Mouse (Mus musculus) brown adipose tissue, adult 24 weeks (tissue): ENCODE results near the gene Fut8. TPM values are rescaled to one million over a fixed set of nuclear protein-coding genes. Genes with fewer than 3 reads are reported as not detected.
A peak's percentile ranks its signal among the peaks of the same experiment; 100 is the strongest.

Experiments used
- H3K27ac ChIP-seq: fragments of 200-500 bp; replicated peaks from 2 replicates; pipeline ENCODE4 v1.5.1; 2012; ENCODE audit warnings: low read depth, mild to moderate bottlenecking, low read length
- H3K4me1 ChIP-seq: fragments of 200-500 bp; 2 replicates; pipeline ENCODE4 v1.6.1; 2012; ENCODE audit warnings: low read length, mixed read lengths; ENCODE audit not compliant: control insufficient read depth, insufficient read depth, insufficient read length
- H3K4me3 ChIP-seq: fragments of 200-500 bp; 2 replicates; pipeline ENCODE4 v1.5.1; 2012; ENCODE audit warnings: low read depth, mild to moderate bottlenecking, low read length, moderate library complexity; ENCODE audit not compliant: insufficient read depth
- polyA plus RNA-seq: library from polyadenylated mRNA; stranded (reverse); fragments of >200 nt; gene quantifications from 2 replicates; pipeline ENCODE4 v1.2.4, GENCODE M21; 2012; ENCODE audit not compliant: missing spikeins, insufficient read depth, insufficient read length

Fut8 gene
- polyA plus RNA-seq, 1 experiment: 34.5 TPM

GRCm38 (mm10) chr12:77208576-77209180 is 29.2 kb upstream of the Fut8 start:
- Histone ChIP-seq H3K27ac (no peak overlapping the region), H3K4me1 (no peaks in the 10 kb centered on the region), H3K4me3 (no peak overlapping the region)

- Histone ChIP-seq H3K4me1 (no peaks in the 10 kb centered on the region), H3K27ac (no peak overlapping the region), H3K4me3 (no peak overlapping the region)
These were observed 26.2 kb upstream of the Fut8 start for GRCm38 (mm10) chr12:77211695-77212208.

- no peaks in the 10 kb centered on the region for H3K4me1 ChIP-seq
- H3K4me3 ChIP-seq: no peak overlapping the region
- peak overlapping the region; percentile 61 for H3K27ac ChIP-seq
These were observed 23.9 kb upstream of the Fut8 start for GRCm38 (mm10) chr12:77213896-77214564.

GRCm38 (mm10) chr12:77214565-77214909 is 23.4 kb upstream of the Fut8 start:
- Histone ChIP-seq H3K27ac (peak overlapping the region; percentile 61), H3K4me1 (no peaks in the 10 kb centered on the region), H3K4me3 (no peak overlapping the region)

- H3K27ac ChIP-seq: peak overlapping the region; percentile 19
- H3K4me1 ChIP-seq: no peaks in the 10 kb centered on the region
- H3K4me3 ChIP-seq: peak overlapping the region; percentile 33; the same call in 1 of the 2 replicates
These were observed 21.3 kb upstream of the Fut8 start for GRCm38 (mm10) chr12:77216511-77217192.

- no peak overlapping the region for H3K4me3 ChIP-seq
- H3K27ac ChIP-seq: no peak overlapping the region
- H3K4me1 ChIP-seq: no peaks in the 10 kb centered on the region; the same call in 1 of the 2 replicates
These were observed 17.3 kb upstream of the Fut8 start for GRCm38 (mm10) chr12:77220616-77221015.

- H3K4me3 ChIP-seq: no peak overlapping the region
- no peaks in the 10 kb centered on the region; the same call in 1 of the 2 replicates for H3K4me1 ChIP-seq
- H3K27ac ChIP-seq: no peak overlapping the region
These were observed 15.6 kb upstream of the Fut8 start for GRCm38 (mm10) chr12:77222272-77222874.

GRCm38 (mm10) chr12:77223595-77223994 is 14.3 kb upstream of the Fut8 start:
- Histone ChIP-seq H3K4me1 (no peaks in the 10 kb centered on the region; the same call in 1 of the 2 replicates), H3K4me3 (no peak overlapping the region), H3K27ac (no peak overlapping the region)

GRCm38 (mm10) chr12:77224121-77224520 is 13.8 kb upstream of the Fut8 start:
- H3K4me3 ChIP-seq: no peak overlapping the region
- H3K27ac ChIP-seq: no peak overlapping the region
- H3K4me1 ChIP-seq: no peaks in the 10 kb centered on the region; the same call in 1 of the 2 replicates

GRCm38 (mm10) chr12:77224891-77225290 is 13.0 kb upstream of the Fut8 start:
- H3K27ac ChIP-seq: no peak overlapping the region
- H3K4me1 ChIP-seq: no peaks in the 10 kb centered on the region; the same call in 1 of the 2 replicates
- no peak overlapping the region for H3K4me3 ChIP-seq

- no peaks in the 10 kb centered on the region; the same call in 1 of the 2 replicates for H3K4me1 ChIP-seq
- no peak overlapping the region for H3K27ac ChIP-seq
These were observed 12.2 kb upstream of the Fut8 start for GRCm38 (mm10) chr12:77225727-77226126.

GRCm38 (mm10) chr12:77235958-77236357 is 2.0 kb upstream of the Fut8 start:
- no peak overlapping the region for H3K27ac ChIP-seq
- peaks cover 2% of the 10 kb centered on the region; the same call in 1 of the 2 replicates for H3K4me1 ChIP-seq
- no peak overlapping the region for H3K4me3 ChIP-seq

More at GRCm38 (mm10) chr12:77225727-77226126, 12.2 kb upstream of the Fut8 start:
- H3K4me3 ChIP-seq: no peak overlapping the region

GRCm38 (mm10) chr12:77238531-77239389 is 835 bp downstream of the Fut8 start:
- peaks cover 2% of the 10 kb centered on the region; the same call in 1 of the 2 replicates for H3K4me1 ChIP-seq
- peak overlapping the region; percentile 96 for H3K4me3 ChIP-seq

GRCm38 (mm10) chr12:77239390-77240061 is 1.6 kb downstream of the Fut8 start:
- H3K4me3 ChIP-seq: peak overlapping the region; percentile 96
- H3K27ac ChIP-seq: peak overlapping the region; percentile 46
- H3K4me1 ChIP-seq: peaks cover 2% of the 10 kb centered on the region; the same call in 1 of the 2 replicates

More at GRCm38 (mm10) chr12:77238531-77239389, 835 bp downstream of the Fut8 start:
- H3K27ac ChIP-seq: peak overlapping the region; percentile 53
